Mouse (Mus musculus) heart, adult 9 months (tissue): ENCODE data around the gene Pdss2.
A peak's percentile ranks its signal among the peaks of the same experiment; 100 is the strongest.
"Not testable (repeated sequence)": the region's sequence is repeated elsewhere in the genome, so short reads cannot be mapped to it uniquely, and the experiment has no call there.

Experiments
- DNase-seq, 2 experiments: peaks; one replicate each; pipeline ENCODE4 v3.0.0; 2022; ENCODE audit warnings: low spot score in 2 of 2

The Pdss2 gene

DNA sequence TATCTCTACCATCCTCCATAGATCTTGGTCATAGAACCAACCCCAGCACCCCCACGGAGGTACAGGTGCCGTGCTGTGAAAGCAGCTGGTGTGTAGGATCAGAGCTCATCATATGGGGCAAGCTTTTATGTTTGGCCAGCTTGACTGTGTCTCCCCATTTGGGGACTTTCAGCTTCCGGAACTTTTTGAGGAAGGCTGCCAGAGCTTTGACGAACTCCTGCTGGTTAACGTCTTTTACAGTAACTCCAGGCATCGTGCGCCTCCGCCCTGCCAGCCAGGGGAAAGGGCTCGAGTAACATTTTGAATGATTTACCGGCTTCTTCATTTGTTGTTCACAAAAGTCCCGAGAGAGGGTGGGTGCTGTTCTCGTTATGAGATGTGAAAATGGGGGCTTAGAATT is 152.4 kb downstream of the Pdss2 start:
- no peak for DNase-seq

DNA sequence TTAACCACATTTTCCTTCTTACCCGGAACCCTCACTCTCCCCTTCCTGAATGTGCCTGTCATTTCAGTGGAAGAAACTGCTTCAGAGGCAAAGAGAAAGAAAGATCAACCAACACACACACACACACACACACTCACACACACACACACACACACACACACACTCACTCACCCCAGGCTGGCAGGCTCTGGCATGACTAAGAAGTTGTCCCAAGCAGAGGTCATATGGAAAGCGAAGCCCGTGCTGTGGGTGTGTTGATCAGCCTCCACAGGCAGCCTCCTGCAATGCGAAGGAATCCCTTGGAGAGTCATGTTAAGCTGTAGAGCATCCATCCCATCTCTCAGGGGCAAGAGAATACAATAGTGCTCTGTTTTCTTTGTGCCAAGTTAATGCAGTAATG is 154.0 kb downstream of the Pdss2 start:
- no peak for DNase-seq

DNA sequence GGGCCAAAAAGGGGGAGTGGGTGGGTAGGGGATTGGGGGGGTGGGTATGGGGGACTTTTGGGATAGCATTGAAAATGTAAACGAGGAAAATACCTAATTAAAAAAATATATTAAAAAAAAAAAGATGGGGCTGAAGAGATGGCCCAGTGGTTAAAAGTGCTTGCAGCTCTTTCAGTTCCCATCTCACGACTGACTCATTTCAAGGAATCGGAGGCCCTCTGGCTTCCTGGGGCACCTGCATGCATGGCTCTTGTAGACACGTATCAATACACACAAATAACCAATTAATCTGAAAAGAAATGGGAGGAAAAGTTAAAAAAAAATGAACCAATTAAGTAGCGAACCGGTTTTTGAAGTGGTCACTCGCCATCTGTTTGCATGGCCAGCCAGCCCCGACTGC is 155.5 kb downstream of the Pdss2 start:
- DNase-seq: no peak

DNA sequence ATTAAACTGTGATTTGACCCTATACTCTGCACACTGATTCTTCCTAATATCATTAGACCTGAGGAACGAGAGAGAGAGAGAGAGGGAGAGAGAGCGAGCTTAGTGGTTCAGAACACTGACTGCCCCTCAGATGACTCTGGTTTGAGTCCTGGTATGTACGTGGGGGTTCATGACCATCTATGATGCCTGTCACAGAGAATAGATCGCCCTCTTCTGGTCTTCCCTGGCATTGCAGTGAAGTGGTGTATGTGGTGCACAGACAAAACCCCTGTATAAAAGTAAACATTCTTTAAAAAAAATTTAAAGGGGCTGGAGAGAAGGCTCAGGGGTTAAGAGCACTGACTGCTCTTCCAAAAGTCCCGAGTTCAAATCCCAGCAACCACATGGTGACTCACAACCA is 157.0 kb downstream of the Pdss2 start:
- DNase-seq: no peak

DNA sequence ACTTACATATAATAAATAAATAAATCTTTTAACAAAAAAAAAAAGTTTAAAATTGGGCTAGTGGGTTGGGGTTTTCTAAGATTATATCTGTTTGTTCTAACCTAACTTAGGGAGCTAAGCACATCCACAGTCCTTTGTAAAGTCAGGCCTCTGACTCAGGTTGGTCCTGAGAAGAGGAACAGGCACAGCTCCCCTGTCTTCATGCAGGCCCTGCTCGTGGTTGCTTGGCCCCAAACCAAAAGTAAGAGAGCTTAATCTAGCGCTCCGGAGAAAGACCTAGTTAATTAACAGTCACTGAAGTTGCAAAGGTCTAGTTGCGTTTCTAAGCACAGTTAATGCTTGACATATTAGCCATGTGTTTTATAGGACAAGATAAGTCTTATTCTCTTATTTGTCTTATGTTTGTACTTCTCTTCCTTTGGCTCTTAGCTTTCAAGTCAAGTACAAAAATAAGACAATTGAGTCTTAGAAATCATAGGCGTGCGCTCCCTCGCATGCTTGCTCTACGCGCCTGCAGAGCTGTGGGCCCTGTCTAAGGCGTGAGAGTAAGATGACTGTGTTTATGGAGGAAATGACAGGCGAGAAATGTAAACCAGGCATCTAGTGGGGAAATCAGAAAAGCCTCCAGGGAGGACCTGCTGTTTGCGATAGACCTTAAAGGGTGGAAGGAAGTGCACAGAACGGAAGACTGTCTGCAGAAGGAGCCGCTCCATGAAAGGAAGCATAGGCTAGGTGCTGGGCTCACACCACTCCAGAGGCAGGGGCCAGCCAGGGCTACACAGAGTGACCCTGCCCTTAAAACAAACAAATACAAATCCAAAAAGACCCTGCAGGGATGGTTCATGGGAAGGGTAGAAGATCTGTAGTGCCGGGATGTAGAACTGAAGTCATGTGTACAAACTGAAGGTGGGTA is 157.7 kb downstream of the Pdss2 start:
- DNase-seq: no peak

DNA sequence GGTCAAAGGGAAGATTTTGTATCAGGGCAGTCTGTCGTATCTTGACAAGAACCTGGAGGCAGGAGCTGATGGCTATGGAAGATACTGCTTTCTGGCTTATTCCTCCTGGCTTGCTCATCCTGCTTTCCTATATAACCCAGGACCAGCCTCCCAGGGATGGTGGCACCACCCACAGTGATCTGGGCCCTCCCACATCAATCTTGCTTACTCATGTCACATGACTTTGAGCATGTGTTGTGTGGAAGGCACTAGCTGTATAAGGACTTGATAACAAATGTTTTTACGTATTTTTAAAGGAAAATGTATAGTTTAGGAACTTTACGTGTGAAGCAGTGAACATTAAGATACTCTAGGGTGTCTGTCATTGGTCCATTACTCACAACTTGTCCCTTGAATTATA is 161.4 kb downstream of the Pdss2 start:
- no peak for DNase-seq

DNA sequence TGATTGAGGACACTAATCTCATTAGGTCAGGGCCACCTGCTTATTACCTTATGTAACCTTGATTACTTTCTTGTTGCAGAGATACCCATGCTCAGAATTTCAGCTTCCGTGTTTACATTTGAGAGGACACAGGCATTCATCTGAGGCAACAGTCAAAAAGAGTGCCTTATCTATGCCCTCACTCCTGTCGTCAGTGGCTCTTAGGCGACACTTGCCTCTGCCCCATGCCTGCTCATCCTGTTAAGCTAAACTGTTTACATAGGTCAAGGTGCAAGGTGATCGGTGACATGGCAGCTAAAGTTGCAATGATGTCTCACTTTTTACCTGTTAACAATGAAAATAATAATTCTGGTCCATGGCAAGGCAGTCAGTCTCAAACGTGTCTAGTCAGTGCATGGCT is 163.3 kb downstream of the Pdss2 start:
- DNase-seq: no peak

DNA sequence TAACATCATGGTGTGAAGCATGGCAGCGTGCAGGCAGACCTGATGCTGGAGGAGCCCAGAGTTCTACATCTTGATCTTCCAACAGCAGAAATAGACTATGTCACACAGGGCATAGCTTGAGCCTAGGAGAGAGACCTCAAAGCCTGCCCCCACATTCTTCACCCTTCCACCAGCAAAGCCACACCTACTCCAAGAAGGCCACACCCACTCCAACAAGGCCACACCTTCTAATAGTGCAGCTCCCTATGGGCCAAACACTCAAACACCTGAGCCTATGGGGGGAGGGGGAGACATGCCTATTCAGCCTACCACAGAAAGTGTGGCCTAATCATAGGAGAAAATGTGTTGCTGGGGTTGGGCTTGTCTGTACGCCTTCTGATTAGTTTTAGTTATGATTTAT is 171.6 kb downstream of the Pdss2 start:
- DNase-seq: no peak

DNA sequence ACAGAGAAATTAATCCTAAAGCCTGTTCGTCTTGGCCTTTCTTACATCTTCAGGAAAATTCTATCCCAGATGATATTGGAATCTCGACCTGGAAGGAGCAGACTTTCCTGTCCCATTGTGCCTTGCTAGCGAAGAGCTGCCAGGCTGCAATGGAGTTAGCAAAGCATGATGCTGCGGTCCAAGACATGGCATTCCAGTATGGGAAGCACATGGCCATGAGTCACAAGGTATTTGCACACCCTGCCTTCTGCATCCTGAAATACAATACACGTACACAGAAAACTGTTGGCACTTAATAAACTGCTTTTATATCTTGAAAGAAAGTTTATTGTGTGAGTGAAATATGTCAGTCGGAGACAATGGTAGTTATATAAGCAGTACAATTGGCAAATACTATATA is 172.5 kb downstream of the Pdss2 start:
- no peak for DNase-seq

DNA sequence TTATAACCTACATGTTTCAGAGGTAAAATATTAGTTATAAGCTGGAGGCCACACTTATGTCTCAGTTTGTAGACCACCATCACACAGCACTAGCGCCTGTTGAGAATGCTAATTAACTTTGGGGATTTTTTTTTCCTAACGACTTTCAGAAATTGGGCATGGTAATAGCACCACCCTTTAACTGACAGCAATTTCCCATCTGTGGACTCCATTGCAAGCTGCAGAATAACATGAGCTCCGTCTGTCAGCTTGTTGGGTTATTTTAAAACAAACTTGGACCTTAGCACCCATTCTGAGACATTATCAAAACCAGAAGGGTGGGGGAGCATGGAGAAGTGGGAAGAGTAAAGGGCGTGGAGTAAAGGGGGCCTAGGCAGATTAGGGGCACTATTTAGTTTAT is 174.5 kb downstream of the Pdss2 start:
- DNase-seq: no peak

DNA sequence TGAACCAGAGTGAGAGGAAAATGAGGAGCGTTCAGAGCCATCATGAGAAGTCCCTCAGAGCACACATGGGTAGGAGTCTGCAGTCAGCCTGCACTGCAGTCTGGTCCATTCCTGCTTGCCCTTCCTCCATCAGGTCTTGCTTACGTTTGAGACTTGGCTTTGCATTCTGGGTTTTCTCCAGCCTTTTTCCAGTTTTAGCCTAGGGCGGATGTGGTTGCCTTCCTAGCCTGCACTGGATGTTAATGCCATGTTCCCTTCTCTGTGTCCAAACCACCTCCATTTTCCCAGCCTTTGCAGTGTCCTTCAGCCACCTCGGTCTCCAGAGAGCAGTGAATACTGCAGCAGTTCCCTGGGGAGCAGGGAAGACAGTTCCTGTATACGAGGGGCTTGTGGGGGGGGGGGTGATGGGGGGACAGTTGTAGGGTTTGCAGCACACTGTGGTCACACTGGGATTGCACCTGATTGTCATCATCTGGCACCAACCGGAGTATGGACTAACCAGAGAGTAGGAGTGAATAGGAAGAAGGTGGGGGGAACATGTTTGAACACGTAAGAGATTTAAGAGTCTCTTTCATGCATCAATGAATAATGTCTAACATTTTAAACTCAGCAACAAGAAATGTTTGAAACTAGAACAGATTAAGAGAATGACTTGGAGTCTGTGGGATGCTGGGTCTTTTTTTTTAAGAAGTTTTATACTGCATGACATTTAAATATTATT is 178.5 kb downstream of the Pdss2 start:
- no peak for DNase-seq

DNA sequence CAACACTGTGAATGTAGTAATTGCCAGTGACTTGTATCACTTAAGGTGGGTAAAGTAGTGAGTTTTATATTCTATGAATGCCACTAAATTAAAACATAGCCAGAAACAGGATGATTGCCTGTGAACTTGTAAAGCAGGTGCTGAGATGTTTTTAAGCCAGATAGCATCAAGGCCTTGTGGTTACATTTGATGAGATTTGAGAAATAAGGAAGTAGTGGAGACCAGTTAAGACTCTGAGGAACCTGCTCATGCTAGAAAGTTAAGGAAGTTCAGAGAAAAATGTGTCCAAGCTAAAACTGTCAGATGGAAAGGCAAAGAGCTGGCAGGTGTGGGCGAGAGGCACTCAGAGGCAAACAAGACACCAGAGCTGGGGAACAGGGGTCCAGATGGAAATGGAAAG is 184.8 kb downstream of the Pdss2 start:
- DNase-seq: no peak

DNA sequence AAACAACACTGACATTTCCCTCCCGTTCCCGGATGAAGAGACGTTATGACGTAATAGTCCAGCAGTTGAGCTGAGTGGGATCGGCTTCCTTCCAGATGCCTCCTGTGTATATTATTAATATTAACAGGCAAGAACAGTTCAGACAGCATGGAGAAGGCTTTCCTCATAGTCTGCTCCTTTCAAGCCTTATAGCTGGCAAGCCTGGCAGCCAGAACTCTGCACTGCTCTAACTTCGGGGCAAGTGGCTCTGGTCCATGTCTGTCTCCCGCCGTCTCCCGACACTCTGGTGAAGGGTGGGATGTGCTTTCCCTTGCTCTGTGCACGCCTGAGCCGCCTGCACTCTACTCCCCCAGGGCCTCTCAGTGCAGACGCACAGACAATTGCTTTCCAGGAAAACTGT is 185.6 kb downstream of the Pdss2 start:
- no peak for DNase-seq

DNA sequence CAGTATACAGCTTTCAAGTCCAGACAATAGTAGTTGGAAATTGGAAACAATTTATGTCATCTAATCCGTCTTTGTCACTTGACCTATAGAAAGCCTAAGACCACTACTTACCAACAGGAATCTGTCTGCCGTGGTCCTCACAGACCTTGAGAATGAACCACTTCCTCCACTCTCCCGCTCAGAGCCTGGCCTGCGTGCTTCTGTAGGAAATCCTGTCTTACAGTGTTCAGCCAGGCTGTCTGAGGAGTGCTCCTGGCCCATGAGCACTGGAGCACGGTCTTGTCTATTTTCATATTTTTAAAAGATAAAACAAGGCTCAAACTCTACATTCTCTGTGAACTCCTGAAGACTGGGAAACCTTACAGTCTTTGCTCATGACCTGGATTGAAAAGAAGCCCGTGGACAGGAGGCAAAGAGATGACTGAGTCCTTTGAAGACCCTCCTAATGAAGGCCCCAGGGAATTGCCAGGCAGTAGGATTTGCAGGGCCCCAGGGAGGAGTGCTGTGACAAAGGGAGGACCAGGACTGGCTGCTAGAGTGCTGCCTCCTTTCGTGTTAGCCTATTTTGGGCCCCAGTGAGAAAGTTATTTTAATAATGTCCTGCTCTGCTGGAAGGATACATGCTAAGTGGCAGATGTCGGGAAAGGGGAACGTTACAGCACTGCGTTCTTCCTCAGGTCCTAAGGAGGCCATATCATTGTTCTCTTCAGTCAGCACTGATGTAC is 188.4 kb downstream of the Pdss2 start:
- peak; percentile 9 to 42 for DNase-seq

DNA sequence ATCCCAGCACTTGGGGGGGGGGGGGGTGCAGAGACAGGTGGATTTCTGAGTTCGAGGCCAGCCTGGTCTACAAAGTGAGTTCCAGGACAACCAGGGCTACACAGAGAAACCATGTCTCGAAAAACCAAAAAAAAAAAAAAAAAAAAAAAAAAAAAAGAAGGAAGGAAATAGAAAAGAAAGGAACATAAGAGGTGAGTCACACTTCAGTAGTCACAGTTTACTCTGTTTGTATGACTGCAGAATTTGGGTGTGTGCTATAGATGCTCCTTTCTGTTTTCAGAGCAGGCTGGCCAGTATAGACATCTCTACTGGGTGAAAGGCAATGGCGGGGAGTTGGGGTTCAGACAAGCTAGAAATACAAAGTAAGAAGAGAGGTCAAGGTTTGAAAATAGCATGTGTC is 189.9 kb downstream of the Pdss2 start:
- DNase-seq: not testable (repeated sequence)

DNA sequence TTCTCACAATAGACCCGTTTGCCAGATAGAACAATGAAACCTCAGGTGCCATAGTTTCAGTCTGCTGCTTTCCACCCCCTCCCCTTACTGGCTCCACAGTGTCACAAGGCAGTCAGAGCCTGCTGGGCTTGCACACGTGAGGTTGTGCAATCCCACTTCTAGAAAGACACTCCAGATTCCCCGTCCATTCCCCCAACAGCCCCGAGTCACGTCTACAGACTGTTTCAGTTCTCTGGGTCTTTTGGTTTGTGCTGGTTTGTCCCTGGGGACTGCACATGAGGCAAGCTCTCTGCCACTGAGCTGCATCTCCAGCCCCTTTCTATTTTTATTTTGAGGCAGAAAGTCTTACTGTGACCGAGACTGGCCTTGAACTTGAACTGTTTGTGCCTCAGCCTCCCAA is 196.1 kb downstream of the Pdss2 start:
- no peak for DNase-seq

DNA sequence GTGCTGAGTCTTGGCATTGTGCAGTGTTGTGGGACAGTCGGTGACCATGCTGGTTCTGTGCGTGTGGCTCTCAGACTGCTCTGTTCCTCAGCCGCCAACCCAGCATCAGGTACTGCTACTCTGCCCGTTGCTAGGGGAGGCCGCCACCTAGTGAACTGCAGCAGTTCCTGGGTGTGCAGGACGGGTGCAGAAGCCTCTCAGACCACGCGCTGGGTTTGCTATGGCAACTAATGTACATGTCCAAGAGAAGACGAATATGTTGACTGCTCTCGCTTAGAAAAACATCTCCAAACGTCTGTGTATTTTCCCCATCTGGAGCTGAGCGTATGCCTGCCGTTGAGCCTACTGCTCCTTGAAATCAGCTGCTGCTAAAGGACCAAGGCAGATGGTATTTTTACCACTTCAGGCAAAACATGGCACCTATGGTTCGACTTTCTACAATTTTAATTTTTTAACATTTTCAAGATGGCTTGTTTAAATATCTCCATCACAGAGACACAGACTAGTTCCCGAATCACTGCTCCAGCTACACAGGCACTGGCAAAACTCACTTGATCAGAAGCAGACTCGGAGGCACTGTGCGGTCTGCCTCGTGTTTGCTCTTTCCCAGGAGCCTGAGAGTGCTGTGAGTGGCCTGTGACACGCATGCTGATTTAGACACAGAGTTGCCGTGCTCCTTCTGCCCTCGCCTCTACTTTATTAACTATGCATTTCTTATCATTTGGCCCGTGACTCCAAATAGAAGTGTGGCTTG is 199.6 kb downstream of the Pdss2 start:
- no peak for DNase-seq

DNA sequence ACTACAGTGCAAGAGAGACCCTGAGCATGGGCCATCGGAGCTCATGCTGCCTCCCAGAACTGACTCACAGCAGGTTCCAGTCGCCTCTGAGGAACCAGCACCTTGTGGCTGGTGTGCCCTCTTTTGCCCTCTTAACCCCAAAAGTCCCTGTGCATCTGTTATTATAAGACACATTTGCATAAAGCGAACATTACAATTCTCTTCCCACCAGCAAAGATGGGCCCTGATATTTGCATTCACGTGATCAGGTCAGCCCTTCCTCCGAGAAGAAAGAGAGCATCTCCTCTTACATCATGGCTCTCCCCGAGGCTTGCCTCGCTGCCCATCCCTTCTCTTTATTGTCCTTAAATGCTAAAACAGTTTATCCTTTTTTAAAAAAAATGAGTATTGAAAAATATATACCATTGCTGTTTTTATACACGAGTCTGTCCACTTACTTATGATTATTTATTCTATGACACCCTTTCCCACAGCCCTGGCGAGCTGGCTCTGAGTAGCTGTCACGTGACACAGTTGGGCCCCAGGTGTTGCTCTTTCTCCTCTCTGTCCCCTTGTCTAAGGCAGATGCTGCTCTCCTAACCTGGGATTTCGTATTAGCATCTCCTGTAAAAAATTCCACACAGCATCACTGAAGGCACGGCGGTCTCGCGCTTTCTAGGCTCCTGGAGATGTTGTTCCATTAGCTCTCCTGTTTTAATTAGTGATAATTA is 200.9 kb downstream of the Pdss2 start:
- no peak for DNase-seq

DNA sequence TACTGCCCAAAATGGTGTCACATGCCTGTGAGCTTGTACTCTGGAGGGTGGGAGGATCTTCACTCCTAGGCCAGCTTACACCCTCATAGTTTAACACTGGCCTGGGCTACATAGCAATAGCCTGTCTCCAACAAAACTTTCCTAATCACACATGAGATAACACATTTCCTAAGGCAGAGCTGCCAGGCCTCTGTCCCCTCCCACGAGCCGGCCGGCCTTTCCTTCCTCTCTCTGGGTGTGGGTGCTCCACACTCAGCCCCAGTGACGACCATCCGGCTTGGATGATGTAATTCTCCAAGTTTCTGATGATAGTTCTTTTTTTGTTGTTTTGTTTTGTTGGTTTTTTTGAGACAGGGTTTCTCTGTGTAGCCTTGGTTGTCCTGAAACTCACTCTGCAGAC is 203.3 kb downstream of the Pdss2 start:
- peak; percentile 24 to 44 for DNase-seq

DNA sequence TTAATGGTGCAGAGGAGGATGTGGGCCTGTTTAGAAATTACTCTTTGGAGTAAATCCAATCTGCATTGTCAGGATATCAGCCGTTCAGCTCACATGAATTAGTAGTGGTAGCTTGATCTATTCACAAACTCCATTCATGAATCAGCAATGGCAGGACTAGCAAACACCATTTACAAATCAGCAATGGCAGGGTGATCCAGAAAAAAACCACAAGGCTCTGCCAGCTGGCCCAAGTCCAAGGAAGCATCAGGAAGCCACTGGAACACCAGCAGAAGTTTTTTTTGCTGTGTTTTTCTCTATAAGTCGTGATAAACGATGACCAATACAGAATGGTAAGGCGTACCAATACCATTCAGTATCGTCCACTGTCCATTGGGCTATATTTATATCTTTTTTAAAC is 209.3 kb downstream of the Pdss2 start:
- DNase-seq: no peak

DNA sequence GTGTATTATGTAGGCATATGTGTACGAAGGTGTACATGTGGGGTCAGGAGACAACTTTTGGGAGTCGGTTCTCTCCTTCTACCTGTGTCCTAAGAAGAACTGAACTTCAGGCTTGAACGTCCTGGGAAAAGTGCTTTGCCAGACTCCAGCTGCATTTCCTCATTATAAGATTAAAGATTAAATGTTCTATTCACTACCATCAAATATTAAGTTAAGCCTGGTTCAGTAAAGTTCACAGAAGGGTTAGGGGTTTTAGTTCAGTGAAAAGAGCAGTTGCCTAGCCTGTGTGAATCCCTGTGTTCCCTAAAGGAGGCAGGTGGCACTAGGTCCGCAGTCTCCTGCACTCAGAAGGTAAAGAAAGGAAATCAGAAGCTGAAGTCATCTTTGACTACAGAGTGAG is 213.0 kb downstream of the Pdss2 start:
- no peak for DNase-seq
